Mouse (Mus musculus): ENCODE results near the gene Eif4e3.

The Eif4e3 gene

GRCm38 (mm10) chr6:99624542-99624941 lies 42.0 kb downstream of the Eif4e3 start:
- no peak for DNase-seq (ENCODE audit: low spot score)

GRCm38 (mm10) chr6:99623641-99624040 lies 42.9 kb downstream of the Eif4e3 start:
- no peak for DNase-seq (ENCODE audit: low spot score)

GRCm38 (mm10) chr6:99621167-99621566 lies 45.4 kb downstream of the Eif4e3 start:
- no peak for DNase-seq (ENCODE audit: low spot score)

- DNase-seq (ENCODE audit: low spot score): no peak
These were observed 46.1 kb downstream of the Eif4e3 start for GRCm38 (mm10) chr6:99620471-99620870.

- DNase-seq (ENCODE audit: low spot score): no peak
These were observed 46.6 kb downstream of the Eif4e3 start for GRCm38 (mm10) chr6:99619964-99620363.

GRCm38 (mm10) chr6:99619466-99619865 lies 47.1 kb downstream of the Eif4e3 start:
- DNase-seq (ENCODE audit: low spot score): no peak

GRCm38 (mm10) chr6:99617867-99618266 lies 48.7 kb downstream of the Eif4e3 start:
- DNase-seq (ENCODE audit: low spot score): no peak

GRCm38 (mm10) chr6:99617415-99617814 lies 49.2 kb downstream of the Eif4e3 start:
- DNase-seq (ENCODE audit: low spot score): no peak

GRCm38 (mm10) chr6:99615272-99615751 lies 51.3 kb downstream of the Eif4e3 start:
- no peak for DNase-seq (ENCODE audit: low spot score)

- DNase-seq (ENCODE audit: low spot score): no peak
These were observed 51.9 kb downstream of the Eif4e3 start for GRCm38 (mm10) chr6:99614566-99615271.

- no peak for DNase-seq (ENCODE audit: low spot score)
These were observed 54.7 kb downstream of the Eif4e3 start for GRCm38 (mm10) chr6:99611866-99612265.

GRCm38 (mm10) chr6:99610454-99611427 lies 55.8 kb downstream of the Eif4e3 start:
- DNase-seq (ENCODE audit: low spot score): no peak

GRCm38 (mm10) chr6:99606079-99606478 lies 60.5 kb downstream of the Eif4e3 start:
- no peak for DNase-seq (ENCODE audit: low spot score)

GRCm38 (mm10) chr6:99604758-99605157 lies 61.8 kb downstream of the Eif4e3 start:
- DNase-seq (ENCODE audit: low spot score): peak; percentile 50

- DNase-seq (ENCODE audit: low spot score): no peak
These were observed 64.1 kb downstream of the Eif4e3 start for GRCm38 (mm10) chr6:99602434-99602833.

- DNase-seq (ENCODE audit: low spot score): no peak
These were observed 65.7 kb downstream of the Eif4e3 start for GRCm38 (mm10) chr6:99600886-99601285.

- peak; percentile 53 for DNase-seq (ENCODE audit: low spot score)
These were observed 66.3 kb downstream of the Eif4e3 start for GRCm38 (mm10) chr6:99600168-99600793.

GRCm38 (mm10) chr6:99599651-99600050 lies 66.9 kb downstream of the Eif4e3 start:
- no peak for DNase-seq (ENCODE audit: low spot score)

GRCm38 (mm10) chr6:99599229-99599628 lies 67.3 kb downstream of the Eif4e3 start:
- DNase-seq (ENCODE audit: low spot score): peak; percentile 50

GRCm38 (mm10) chr6:99577040-99577439 lies 89.5 kb downstream of the Eif4e3 start:
- DNase-seq (ENCODE audit: low spot score): no peak

- DNase-seq (ENCODE audit: low spot score): no peak
These were observed 90.9 kb downstream of the Eif4e3 start for GRCm38 (mm10) chr6:99575633-99576032.

All from testis, postnatal 10 days (tissue).